Mouse (Mus musculus) midbrain, embryonic 12.5 days (tissue): ENCODE results near the gene Dnajc1. TPM values are rescaled to one million over a fixed set of nuclear protein-coding genes. Genes with fewer than 3 reads are reported as not detected.

ENCODE experiments used
- ATAC-seq: fragments of 200-750 bp; cut with Nextera tagmentation; 2 replicates; pipeline ENCODE4 v1.8.0; 2017; ENCODE audit warnings: low read depth, moderate TSS enrichment, moderate library complexity; ENCODE audit not compliant: low FRiP score
- H3K27ac ChIP-seq: fragments of 300-500 bp; sonication (generic); replicated peaks from 2 replicates; pipeline ENCODE4 v1.5.1; 2016; ENCODE audit warnings: mild to moderate bottlenecking
- H3K27me3 ChIP-seq: fragments of 300-500 bp; sonication (generic); 2 replicates; pipeline ENCODE4 v1.6.1; 2016; ENCODE audit warnings: mild to moderate bottlenecking
- H3K36me3 ChIP-seq: fragments of 300-500 bp; sonication (generic); 2 replicates; pipeline ENCODE4 v1.6.1; 2016
- H3K4me1 ChIP-seq: fragments of 300-500 bp; sonication (generic); 2 replicates; pipeline ENCODE4 v1.6.1; 2016
- H3K4me2 ChIP-seq: fragments of 300-500 bp; sonication (generic); replicated peaks from 2 replicates; pipeline ENCODE4 v1.6.1; 2016; ENCODE audit warnings: mild to moderate bottlenecking, moderate library complexity
- H3K4me3 ChIP-seq: fragments of 300-500 bp; sonication (generic); 2 replicates; pipeline ENCODE4 v1.5.1; 2016; ENCODE audit warnings: mild to moderate bottlenecking
- H3K9ac ChIP-seq: fragments of 300-500 bp; sonication (generic); replicated peaks from 2 replicates; pipeline ENCODE4 v1.6.1; 2016; ENCODE audit warnings: mild to moderate bottlenecking, moderate library complexity
- H3K9me3 ChIP-seq: fragments of 300-500 bp; sonication (generic); 2 replicates; pipeline ENCODE4 v1.6.1; 2016; ENCODE audit warnings: mild to moderate bottlenecking
- WGBS: fragments of 180-500 bp; shearing (Covaris S2); methylation state at CpG from one replicate; pipeline ENCODE4 v1.1.7; 2016; 5-methylcytosine and 5-hydroxymethylcytosine counted together
- polyA plus RNA-seq: library from polyadenylated mRNA; unstranded; fragments of >200 nt; fragmentation: Nextera tagmentation; extraction: Ambion mirVana; gene quantifications from 2 replicates; pipeline ENCODE4 v1.2.1, GENCODE M21; 2016

The Dnajc1 gene
- polyA plus RNA-seq = 29.2 and 33.3 TPM in 2 replicates

DNA sequence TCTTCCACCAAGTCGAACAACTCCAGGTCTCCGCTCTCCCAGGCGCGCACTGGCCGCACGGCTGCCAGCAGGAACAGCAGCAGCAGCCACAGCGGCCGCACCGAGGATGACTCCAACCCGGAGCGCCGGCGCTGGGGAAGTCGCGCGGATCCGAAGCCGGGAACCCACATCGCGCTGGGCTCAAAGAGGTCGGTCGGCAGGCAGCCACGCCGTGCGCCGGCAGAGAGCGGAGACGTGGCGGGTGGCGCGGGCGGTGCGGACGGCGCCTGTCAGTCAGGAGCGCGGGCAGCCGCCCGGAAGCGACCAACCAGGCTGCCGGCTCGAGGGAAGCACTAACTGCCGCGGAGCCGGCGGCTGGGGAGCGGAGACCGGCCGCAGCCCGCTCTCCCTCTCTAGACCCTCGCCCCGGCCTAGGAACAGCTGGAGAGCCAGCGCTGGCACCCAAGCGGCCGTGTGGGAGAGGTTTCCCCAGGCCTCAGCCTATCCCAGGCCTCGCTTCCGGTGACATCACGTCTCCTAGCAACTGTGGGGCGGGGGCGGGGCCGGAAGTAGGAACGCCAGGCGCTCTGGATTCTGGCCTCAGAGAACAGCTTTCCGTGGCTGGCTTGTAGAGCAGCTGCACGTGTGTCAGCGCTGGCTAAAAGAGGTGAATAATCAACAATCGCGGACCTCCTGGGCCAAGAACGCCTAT lies at the start of gene Dnajc1:
Gene Dnajc1, minus strand, starts transcription at position 500 of the 691 bp plus-strand sequence.
- Histone ChIP-seq H3K9ac (peak within 1 kb of the TSS; percentile 83), H3K27me3 (no peaks in the 10 kb centered on the region), H3K4me2 (peak within 1 kb of the TSS; percentile 70), H3K36me3 (no peaks in the 10 kb centered on the region), H3K27ac (peak within 1 kb of the TSS; percentile 98), H3K4me1 (0 out of 2 replicates have a peak, but pooled peaks cover 11% of the 10 kb centered on the region), H3K4me3 (peak within 1 kb of the TSS; percentile 81), H3K9me3 (no peaks in the 10 kb centered on the region)
- ATAC-seq = peak; percentile 100
- WGBS = under 1% methylated on average over 68 of the region's 69 CpGs

DNA sequence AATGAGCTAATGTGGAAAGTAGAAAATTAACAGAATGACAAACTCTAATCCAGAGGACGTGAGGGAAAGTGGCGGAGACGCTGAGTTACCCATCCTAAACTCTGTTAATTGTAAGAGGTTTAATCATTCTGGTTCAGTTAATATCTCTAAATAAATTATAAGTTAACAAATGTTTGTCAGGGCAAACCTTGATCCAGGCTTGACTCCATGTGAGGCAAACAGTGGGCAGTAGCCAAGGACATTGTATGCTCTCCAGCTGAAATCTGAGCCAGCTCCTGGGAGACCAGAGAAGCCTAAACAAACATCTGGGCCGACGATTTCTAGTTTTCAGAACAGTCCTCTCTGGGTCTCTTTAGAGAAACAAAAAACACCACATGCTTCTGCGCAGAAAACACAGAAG lies 49.2 kb upstream of the Dnajc1 start:
- Histone ChIP-seq H3K4me3 (no peak overlapping the region), H3K27me3 (no peaks in the 10 kb centered on the region), H3K4me1 (no peaks in the 10 kb centered on the region), H3K27ac (no peak overlapping the region), H3K4me2 (no peak overlapping the region), H3K9ac (no peak overlapping the region), H3K9me3 (no peaks in the 10 kb centered on the region), H3K36me3 (no peaks in the 10 kb centered on the region)
- ATAC-seq = no peak
- WGBS = 46% methylated on average over 6 of the region's 6 CpGs

- H3K4me1 ChIP-seq = no peaks in the 10 kb centered on the region
- H3K36me3 ChIP-seq = no peaks in the 10 kb centered on the region
- no peaks in the 10 kb centered on the region for H3K27me3 ChIP-seq
- no peaks in the 10 kb centered on the region for H3K9me3 ChIP-seq
- no peak for ATAC-seq
- H3K4me2 ChIP-seq = no peak overlapping the region
- 96% methylated on average over 3 of the region's 3 CpGs for WGBS
- H3K4me3 ChIP-seq = no peak overlapping the region
- no peak overlapping the region for H3K27ac ChIP-seq
- no peak overlapping the region for H3K9ac ChIP-seq
Measured at GRCm38 (mm10) chr2:18415242-18415641, 22.6 kb upstream of the Dnajc1 start.

DNA sequence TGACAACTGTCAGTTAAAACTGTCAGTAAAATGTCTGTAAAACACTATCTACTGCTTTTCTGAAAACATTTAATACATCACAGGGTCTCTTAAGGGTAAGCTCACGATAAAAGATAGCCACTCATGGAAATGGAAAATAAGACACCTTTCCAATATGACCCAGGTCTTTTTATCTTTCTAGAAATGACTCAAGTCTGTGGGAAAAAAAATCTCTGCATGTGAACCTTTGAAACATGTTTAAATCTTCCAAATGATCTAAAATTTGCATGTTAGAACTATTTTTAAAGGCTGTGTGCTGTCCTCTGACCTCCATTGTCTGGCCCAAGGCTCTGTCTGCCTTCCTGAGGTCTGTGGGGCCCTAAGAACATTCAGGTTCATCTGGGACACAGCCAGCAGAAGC lies 11.0 kb upstream of the Dnajc1 start:
- Histone ChIP-seq H3K4me2 (no peak overlapping the region), H3K36me3 (no peaks in the 10 kb centered on the region), H3K27ac (no peak overlapping the region), H3K9ac (no peak overlapping the region), H3K9me3 (no peaks in the 10 kb centered on the region), H3K4me3 (no peak overlapping the region), H3K4me1 (no peaks in the 10 kb centered on the region), H3K27me3 (no peaks in the 10 kb centered on the region)
- 98% methylated on average over 1 of the region's 1 CpGs for WGBS
- ATAC-seq = no peak

DNA sequence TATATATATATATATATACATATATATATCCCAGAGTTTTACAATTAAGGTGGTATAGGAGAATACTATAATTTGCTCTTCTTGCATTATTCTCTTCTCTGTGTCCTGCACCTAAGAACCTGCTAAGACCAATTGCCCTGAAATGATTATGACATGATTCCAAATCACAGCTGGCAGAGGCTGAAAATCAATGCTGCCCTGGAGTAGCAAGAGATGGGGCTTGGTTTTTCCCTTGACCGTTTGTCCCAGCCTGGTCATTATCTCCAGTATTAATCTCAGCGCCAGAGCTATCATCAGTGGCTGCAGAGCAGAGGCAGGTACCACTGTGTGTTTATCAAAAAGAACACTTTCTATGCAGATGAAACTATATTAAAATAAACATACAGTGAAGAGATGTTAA lies 9.1 kb upstream of the Dnajc1 start:
- Histone ChIP-seq H3K27ac (no peak overlapping the region), H3K9me3 (no peaks in the 10 kb centered on the region), H3K27me3 (no peaks in the 10 kb centered on the region), H3K4me3 (no peak overlapping the region), H3K9ac (no peak overlapping the region), H3K4me2 (no peak overlapping the region), H3K36me3 (no peaks in the 10 kb centered on the region), H3K4me1 (no peaks in the 10 kb centered on the region)
- WGBS = 74% methylated on average over 2 of the region's 2 CpGs
- no peak for ATAC-seq

DNA sequence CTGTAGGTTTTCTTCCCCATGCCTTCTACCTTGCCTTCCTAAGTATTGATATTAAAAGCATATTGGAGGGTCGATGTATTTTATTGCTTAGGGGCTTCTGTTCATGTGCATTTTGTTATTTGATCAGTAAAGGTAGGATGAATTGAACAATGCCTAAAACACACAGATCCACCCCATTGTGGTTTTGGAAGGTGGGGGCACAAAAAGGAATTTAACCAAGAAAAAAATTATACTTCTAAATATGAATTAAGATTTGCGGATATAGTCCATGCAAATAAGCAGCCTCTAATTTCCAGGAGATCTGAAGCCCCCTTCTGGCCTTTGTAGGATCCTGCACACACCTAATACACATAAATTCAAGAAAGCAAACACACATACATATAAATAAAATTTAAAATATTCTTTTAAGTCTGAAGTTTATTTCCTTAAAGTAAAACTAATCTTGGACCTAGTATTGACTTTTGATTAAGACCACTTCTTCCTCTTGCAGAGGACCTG lies 441 bp upstream of the Dnajc1 start:
- no peaks in the 10 kb centered on the region for H3K36me3 ChIP-seq
- no peaks in the 10 kb centered on the region for H3K27me3 ChIP-seq
- 74% methylated on average over 2 of the region's 2 CpGs for WGBS
- H3K4me1 ChIP-seq = 0 out of 2 replicates have a peak, but pooled peaks cover 11% of the 10 kb centered on the region
- H3K4me2 ChIP-seq = peak overlapping the region; percentile 70
- H3K9ac ChIP-seq = no peak overlapping the region
- ATAC-seq = no peak
- H3K27ac ChIP-seq = peak overlapping the region; percentile 98
- H3K9me3 ChIP-seq = no peaks in the 10 kb centered on the region
- peak overlapping the region; percentile 81 for H3K4me3 ChIP-seq

GRCm38 (mm10) chr2:18391861-18392260 lies 769 bp downstream of the Dnajc1 start:
- Histone ChIP-seq H3K9ac (peak overlapping the region; percentile 83), H3K4me3 (peak overlapping the region; percentile 81), H3K27me3 (no peaks in the 10 kb centered on the region), H3K9me3 (no peaks in the 10 kb centered on the region), H3K4me1 (0 out of 2 replicates have a peak, but pooled peaks cover 11% of the 10 kb centered on the region), H3K27ac (peak overlapping the region; percentile 98), H3K4me2 (peak overlapping the region; percentile 70), H3K36me3 (no peaks in the 10 kb centered on the region)
- ATAC-seq = no peak
- WGBS = 2% methylated on average over 11 of the region's 11 CpGs

- H3K9ac ChIP-seq = no peak overlapping the region
- H3K9me3 ChIP-seq = no peaks in the 10 kb centered on the region
- H3K36me3 ChIP-seq = no peaks in the 10 kb centered on the region
- H3K4me2 ChIP-seq = no peak overlapping the region
- H3K4me3 ChIP-seq = no peak overlapping the region
- H3K27ac ChIP-seq = no peak overlapping the region
- 0 out of 2 replicates have a peak, but pooled peaks cover 11% of the 10 kb centered on the region for H3K4me1 ChIP-seq
- H3K27me3 ChIP-seq = no peaks in the 10 kb centered on the region
- 83% methylated on average over 1 of the region's 1 CpGs for WGBS
- no peak for ATAC-seq
Measured at GRCm38 (mm10) chr2:18389631-18390030, 3.0 kb downstream of the Dnajc1 start.

GRCm38 (mm10) chr2:18381662-18382061 lies 11.0 kb downstream of the Dnajc1 start:
- no peak overlapping the region for H3K4me3 ChIP-seq
- H3K36me3 ChIP-seq = no peaks in the 10 kb centered on the region
- no peak overlapping the region for H3K9ac ChIP-seq
- no peaks in the 10 kb centered on the region for H3K27me3 ChIP-seq
- H3K27ac ChIP-seq = no peak overlapping the region
- H3K4me1 ChIP-seq = no peaks in the 10 kb centered on the region
- no peak overlapping the region for H3K4me2 ChIP-seq
- H3K9me3 ChIP-seq = no peaks in the 10 kb centered on the region
- ATAC-seq = 0 out of 2 replicates have a peak, but pooled peaks have one; percentile 47

DNA sequence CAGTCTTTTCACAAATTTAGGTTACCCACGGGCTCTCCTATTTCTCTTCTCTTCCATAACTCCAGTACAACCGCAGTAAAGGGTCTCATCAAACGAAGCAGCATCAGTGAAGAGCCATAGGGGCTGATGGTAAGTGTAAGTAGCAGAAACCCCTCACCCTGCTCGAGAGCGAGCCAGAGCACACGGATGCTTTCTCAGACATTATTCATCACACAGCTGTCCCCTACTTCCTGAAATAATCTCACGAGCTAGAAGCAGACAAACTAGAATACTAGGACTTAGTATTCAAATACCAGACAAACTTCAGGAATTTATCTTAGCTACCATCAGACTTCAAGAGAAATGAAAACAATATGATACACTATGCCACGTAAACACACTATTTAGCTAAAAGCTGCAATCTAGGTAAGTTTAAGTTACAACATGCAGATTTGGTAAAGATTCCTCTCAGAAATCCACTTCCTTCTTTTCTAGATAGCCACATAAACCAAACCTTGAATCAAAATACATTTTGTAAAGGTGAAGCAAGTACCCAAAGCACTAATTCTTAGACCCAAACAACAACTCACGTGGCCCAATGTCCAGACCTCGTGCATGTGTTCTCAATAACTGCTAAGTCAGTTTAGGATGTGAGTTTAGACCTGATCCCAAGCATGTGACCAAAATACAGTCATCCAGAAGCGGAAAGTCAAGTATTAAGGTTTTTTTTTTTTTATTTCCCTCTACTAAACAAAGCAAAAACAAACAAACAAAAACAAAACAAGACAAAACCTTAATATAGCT lies 20.0 kb downstream of the Dnajc1 start:
- no peaks in the 10 kb centered on the region for H3K36me3 ChIP-seq
- 73% methylated on average over 11 of the region's 11 CpGs for WGBS
- no peaks in the 10 kb centered on the region for H3K4me1 ChIP-seq
- no peak overlapping the region for H3K4me3 ChIP-seq
- H3K27me3 ChIP-seq = no peaks in the 10 kb centered on the region
- ATAC-seq = no peak
- H3K9ac ChIP-seq = no peak overlapping the region
- no peak overlapping the region for H3K27ac ChIP-seq
- no peak overlapping the region for H3K4me2 ChIP-seq
- H3K9me3 ChIP-seq = no peaks in the 10 kb centered on the region

- no peak for ATAC-seq
- 74% methylated on average over 4 of the region's 4 CpGs for WGBS
- H3K9ac ChIP-seq = no peak overlapping the region
- no peak overlapping the region for H3K4me3 ChIP-seq
- no peak overlapping the region for H3K27ac ChIP-seq
- H3K27me3 ChIP-seq = no peaks in the 10 kb centered on the region
- no peaks in the 10 kb centered on the region for H3K4me1 ChIP-seq
- no peak overlapping the region for H3K4me2 ChIP-seq
- H3K9me3 ChIP-seq = no peaks in the 10 kb centered on the region
- no peaks in the 10 kb centered on the region for H3K36me3 ChIP-seq
Measured at GRCm38 (mm10) chr2:18370794-18371498, 21.7 kb downstream of the Dnajc1 start.

GRCm38 (mm10) chr2:18364402-18364801 lies 28.2 kb downstream of the Dnajc1 start:
- Histone ChIP-seq H3K9ac (no peak overlapping the region), H3K4me3 (no peak overlapping the region), H3K4me1 (no peaks in the 10 kb centered on the region), H3K9me3 (0 out of 2 replicates have a peak, but pooled peaks cover 4% of the 10 kb centered on the region), H3K4me2 (no peak overlapping the region), H3K36me3 (no peaks in the 10 kb centered on the region), H3K27me3 (no peaks in the 10 kb centered on the region), H3K27ac (no peak overlapping the region)
- no peak for ATAC-seq
- 78% methylated on average over 1 of the region's 1 CpGs for WGBS
